Mouse (Mus musculus): Measurements from ENCODE around the gene Steap2. TPM values are rescaled to one million over a fixed set of nuclear protein-coding genes. Genes with fewer than 3 reads are reported as not detected.
A peak's percentile ranks its signal among the peaks of the same experiment; 100 is the strongest.

Steap2 gene
- polyA plus RNA-seq, 1 experiment, result 3.5 TPM

GRCm38 (mm10) chr5:5663655-5664370 lies 30.6 kb downstream of the Steap2 start, which contains the start of gene Cfap69:
Gene Cfap69, minus strand, starts transcription at chr5:5664239.
- TF ChIP-seq CTCF (IDR thresholded peaks at IDR 0.05; ENCODE audit: borderline replicate concordance, extremely low read depth, insufficient read depth, insufficient read length) (no peak), POLR2A (IDR thresholded peaks at IDR 0.05; ENCODE audit: borderline replicate concordance, extremely low read depth, insufficient read depth, insufficient read length, poor library complexity, severe bottlenecking) (peak; percentile 55; the same call in 1 of the 2 replicates)
- peak; percentile 97 for DNase-seq (ENCODE audit: low read depth)

GRCm38 (mm10) chr5:5663057-5663456 lies 31.3 kb downstream of the Steap2 start:
- TF ChIP-seq POLR2A (IDR thresholded peaks at IDR 0.05; ENCODE audit: borderline replicate concordance, extremely low read depth, insufficient read depth, insufficient read length, poor library complexity, severe bottlenecking) (no peak), CTCF (IDR thresholded peaks at IDR 0.05; ENCODE audit: borderline replicate concordance, extremely low read depth, insufficient read depth, insufficient read length) (no peak)
- DNase-seq (ENCODE audit: low read depth), result no peak

GRCm38 (mm10) chr5:5658680-5659079 lies 35.7 kb downstream of the Steap2 start:
- TF ChIP-seq CTCF (IDR thresholded peaks at IDR 0.05; ENCODE audit: borderline replicate concordance, extremely low read depth, insufficient read depth, insufficient read length) (no peak), POLR2A (IDR thresholded peaks at IDR 0.05; ENCODE audit: borderline replicate concordance, extremely low read depth, insufficient read depth, insufficient read length, poor library complexity, severe bottlenecking) (no peak)
- no peak for DNase-seq (ENCODE audit: low read depth)

GRCm38 (mm10) chr5:5657932-5658331 lies 36.4 kb downstream of the Steap2 start:
- DNase-seq (ENCODE audit: low read depth), result no peak
- TF ChIP-seq CTCF (IDR thresholded peaks at IDR 0.05; ENCODE audit: borderline replicate concordance, extremely low read depth, insufficient read depth, insufficient read length), result no peak
- TF ChIP-seq POLR2A (IDR thresholded peaks at IDR 0.05; ENCODE audit: borderline replicate concordance, extremely low read depth, insufficient read depth, insufficient read length, poor library complexity, severe bottlenecking), result no peak

GRCm38 (mm10) chr5:5648817-5649569 lies 45.4 kb downstream of the Steap2 start:
- TF ChIP-seq CTCF (IDR thresholded peaks at IDR 0.05; ENCODE audit: borderline replicate concordance, extremely low read depth, insufficient read depth, insufficient read length) (no peak), POLR2A (IDR thresholded peaks at IDR 0.05; ENCODE audit: borderline replicate concordance, extremely low read depth, insufficient read depth, insufficient read length, poor library complexity, severe bottlenecking) (no peak)
- no peak for DNase-seq (ENCODE audit: low read depth)

- TF ChIP-seq CTCF (IDR thresholded peaks at IDR 0.05; ENCODE audit: borderline replicate concordance, extremely low read depth, insufficient read depth, insufficient read length), result no peak
- TF ChIP-seq POLR2A (IDR thresholded peaks at IDR 0.05; ENCODE audit: borderline replicate concordance, extremely low read depth, insufficient read depth, insufficient read length, poor library complexity, severe bottlenecking), result no peak
- DNase-seq (ENCODE audit: low read depth), result peak; percentile 72
These were observed 48.2 kb downstream of the Steap2 start for GRCm38 (mm10) chr5:5646173-5646572.

GRCm38 (mm10) chr5:5638496-5638895 lies 55.9 kb downstream of the Steap2 start:
- no peak for DNase-seq (ENCODE audit: low read depth)
- TF ChIP-seq CTCF (IDR thresholded peaks at IDR 0.05; ENCODE audit: borderline replicate concordance, extremely low read depth, insufficient read depth, insufficient read length) (no peak), POLR2A (IDR thresholded peaks at IDR 0.05; ENCODE audit: borderline replicate concordance, extremely low read depth, insufficient read depth, insufficient read length, poor library complexity, severe bottlenecking) (no peak)

GRCm38 (mm10) chr5:5625491-5625890 lies 68.9 kb downstream of the Steap2 start:
- no peak for TF ChIP-seq CTCF (IDR thresholded peaks at IDR 0.05; ENCODE audit: borderline replicate concordance, extremely low read depth, insufficient read depth, insufficient read length)
- no peak for DNase-seq (ENCODE audit: low read depth)

GRCm38 (mm10) chr5:5618329-5618728 lies 76.0 kb downstream of the Steap2 start:
- TF ChIP-seq CTCF (IDR thresholded peaks at IDR 0.05; ENCODE audit: borderline replicate concordance, extremely low read depth, insufficient read depth, insufficient read length) (no peak), POLR2A (IDR thresholded peaks at IDR 0.05; ENCODE audit: borderline replicate concordance, extremely low read depth, insufficient read depth, insufficient read length, poor library complexity, severe bottlenecking) (no peak)
- DNase-seq (ENCODE audit: low read depth), result no peak

Other genes starting within 250 kb of the Steap2 start
- gene 1700015F17Rik, start 215.4 kb downstream of the Steap2 start, polyA plus RNA-seq (2012; rRNA removed), result 0.39 TPM in 1 of 2 replicates, not detected in the other
- 22.4 and 23.8 TPM in 2 replicates for gene Cldn12, start 179.6 kb downstream of the Steap2 start, polyA plus RNA-seq (2012; rRNA removed)
- gene Gtpbp10, start 135.0 kb downstream of the Steap2 start, polyA plus RNA-seq (2012; rRNA removed), result 17.9 and 18.0 TPM in 2 replicates
- 6.3 and 6.8 TPM in 2 replicates for gene Gm8773, start 120.8 kb downstream of the Steap2 start, polyA plus RNA-seq (2012; rRNA removed)
- gene Cfap69, start 30.3 kb downstream of the Steap2 start, polyA plus RNA-seq (2012; rRNA removed), result 9.2 and 9.9 TPM in 2 replicates
- 0.82 and 0.91 TPM in 2 replicates for gene Steap1, start 54.7 kb upstream of the Steap2 start, polyA plus RNA-seq (2012; rRNA removed)